Mouse (Mus musculus): ENCODE measurements around the gene Zfp429. TPM values are rescaled to one million over a fixed set of nuclear protein-coding genes. Genes with fewer than 3 reads are reported as not detected.
"Not testable (repeated sequence)": the region's sequence is repeated elsewhere in the genome, so short reads cannot be mapped to it uniquely, and the experiment has no call there.

Gene Zfp429
- polyA plus RNA-seq, 1 experiment from 2014 or later: 8.5 TPM

- not testable (repeated sequence) for H3K27me3 ChIP-seq (ENCODE audit: control insufficient read depth, insufficient read depth, low read depth, low read length); H3K9ac ChIP-seq (ENCODE audit: low read length); H3K27ac ChIP-seq (ENCODE audit: low read length); H3K36me3 ChIP-seq (ENCODE audit: control insufficient read depth, insufficient read depth, low read length); H3K4me2 ChIP-seq (ENCODE audit: low read depth, low read length); H3K4me3 ChIP-seq (ENCODE audit: low read length); ATAC-seq (ENCODE audit: low read depth); H3K9me3 ChIP-seq (ENCODE audit: control insufficient read depth, low read length); H3K4me1 ChIP-seq (replicated peaks; ENCODE audit: control insufficient read depth, insufficient read depth, low read length)
- WGBS: 62% methylated on average over 3 of the region's 3 CpGs
These were observed 14.0 kb upstream of the Zfp429 start for GRCm38 (mm10) chr13:67413634-67414033.

GRCm38 (mm10) chr13:67376255-67376654 lies 23.4 kb downstream of the Zfp429 start:
- not testable (repeated sequence) for ATAC-seq (ENCODE audit: low read depth); H3K27ac ChIP-seq (ENCODE audit: low read length); H3K27me3 ChIP-seq (ENCODE audit: control insufficient read depth, insufficient read depth, low read depth, low read length); H3K9ac ChIP-seq (ENCODE audit: low read length); H3K9me3 ChIP-seq (ENCODE audit: control insufficient read depth, low read length); H3K4me1 ChIP-seq (replicated peaks; ENCODE audit: control insufficient read depth, insufficient read depth, low read length); H3K4me3 ChIP-seq (ENCODE audit: low read length); H3K4me2 ChIP-seq (ENCODE audit: low read depth, low read length); H3K36me3 ChIP-seq (ENCODE audit: control insufficient read depth, insufficient read depth, low read length)
- WGBS: 77% methylated on average over 3 of the region's 3 CpGs

- WGBS: 15% methylated on average over 13 of the region's 15 CpGs
- H3K4me1 ChIP-seq (replicated peaks; ENCODE audit: control insufficient read depth, insufficient read depth, low read length); H3K27ac ChIP-seq (ENCODE audit: low read length); H3K36me3 ChIP-seq (ENCODE audit: control insufficient read depth, insufficient read depth, low read length); H3K9me3 ChIP-seq (ENCODE audit: control insufficient read depth, low read length); H3K27me3 ChIP-seq (ENCODE audit: control insufficient read depth, insufficient read depth, low read depth, low read length): not testable (repeated sequence)
- peak; percentile 98 for ATAC-seq (ENCODE audit: low read depth)
- H3K4me2 ChIP-seq (ENCODE audit: low read depth, low read length): peak within 1 kb of the TSS; percentile 65
- peak within 1 kb of the TSS; percentile 64 for H3K4me3 ChIP-seq (ENCODE audit: low read length)
- H3K9ac ChIP-seq (ENCODE audit: low read length): peak within 1 kb of the TSS; percentile 67
These were observed 24.3 kb downstream of the Zfp429 start, which contains the start of the genes Gm28041 and Zfp456 for GRCm38 (mm10) chr13:67375050-67375911. Gene Gm28041 (minus strand): TSS chr13:67375733. Gene Zfp456 (minus strand): TSS chr13:67375810.

GRCm38 (mm10) chr13:67360131-67360744 lies 39.4 kb downstream of the Zfp429 start, which contains the start of the genes Gm28044 and Zfp953:
Gene Gm28044 (minus strand): TSS chr13:67360536.
Gene Zfp953 (minus strand): TSS chr13:67360605.
- peak within 1 kb of the TSS; percentile 59 for H3K4me2 ChIP-seq (ENCODE audit: low read depth, low read length)
- WGBS: under 1% methylated on average over 15 of the region's 15 CpGs
- ATAC-seq (ENCODE audit: low read depth): peak; percentile 95

GRCm38 (mm10) chr13:67351854-67352253 lies 47.8 kb downstream of the Zfp429 start:
- H3K9me3 ChIP-seq (ENCODE audit: control insufficient read depth, low read length): no peaks in the 10 kb centered on the region
- H3K4me3 ChIP-seq (ENCODE audit: low read length): no peak overlapping the region
- H3K27ac ChIP-seq (ENCODE audit: low read length): no peak overlapping the region
- H3K36me3 ChIP-seq (ENCODE audit: control insufficient read depth, insufficient read depth, low read length): no peaks in the 10 kb centered on the region
- H3K9ac ChIP-seq (ENCODE audit: low read length): no peak overlapping the region
- no peaks in the 10 kb centered on the region for H3K27me3 ChIP-seq (ENCODE audit: control insufficient read depth, insufficient read depth, low read depth, low read length)
- H3K4me2 ChIP-seq (ENCODE audit: low read depth, low read length): no peak overlapping the region
- H3K4me1 ChIP-seq (replicated peaks; ENCODE audit: control insufficient read depth, insufficient read depth, low read length): no peaks in the 10 kb centered on the region
- no peak for ATAC-seq (ENCODE audit: low read depth)

More at GRCm38 (mm10) chr13:67360131-67360744, 39.4 kb downstream of the Zfp429 start, which contains the start of the genes Gm28044 and Zfp953:
- peak within 1 kb of the TSS; percentile 90 for H3K9ac ChIP-seq (ENCODE audit: low read length)
- no peaks in the 10 kb centered on the region for H3K9me3 ChIP-seq (ENCODE audit: control insufficient read depth, low read length)
- no peaks in the 10 kb centered on the region for H3K27me3 ChIP-seq (ENCODE audit: control insufficient read depth, insufficient read depth, low read depth, low read length)
- peak within 1 kb of the TSS; percentile 97 for H3K4me3 ChIP-seq (ENCODE audit: low read length)
- H3K4me1 ChIP-seq (replicated peaks; ENCODE audit: control insufficient read depth, insufficient read depth, low read length): peaks cover 10% of the 10 kb centered on the region
- H3K27ac ChIP-seq (ENCODE audit: low read length): peak within 1 kb of the TSS; percentile 75
- no peaks in the 10 kb centered on the region for H3K36me3 ChIP-seq (ENCODE audit: control insufficient read depth, insufficient read depth, low read length)

- no peak overlapping the region for H3K9ac ChIP-seq (ENCODE audit: low read length)
- H3K4me2 ChIP-seq (ENCODE audit: low read depth, low read length): no peak overlapping the region
- H3K27ac ChIP-seq (ENCODE audit: low read length): no peak overlapping the region
- 83% methylated on average over 2 of the region's 2 CpGs for WGBS
- H3K4me3 ChIP-seq (ENCODE audit: low read length): no peak overlapping the region
- H3K36me3 ChIP-seq (ENCODE audit: control insufficient read depth, insufficient read depth, low read length): 0 out of 2 replicates have a peak, but pooled peaks cover 3% of the 10 kb centered on the region
- H3K4me1 ChIP-seq (replicated peaks; ENCODE audit: control insufficient read depth, insufficient read depth, low read length): no peaks in the 10 kb centered on the region
- no peaks in the 10 kb centered on the region for H3K9me3 ChIP-seq (ENCODE audit: control insufficient read depth, low read length)
- H3K27me3 ChIP-seq (ENCODE audit: control insufficient read depth, insufficient read depth, low read depth, low read length): no peaks in the 10 kb centered on the region
- no peak for ATAC-seq (ENCODE audit: low read depth)
These were observed 56.2 kb downstream of the Zfp429 start for GRCm38 (mm10) chr13:67343422-67343821.

Other genes starting within 250 kb of the Zfp429 start
- gene Rsl1, start 226.6 kb downstream of the Zfp429 start, polyA plus RNA-seq (2015; fragmentation: Nextera tagmentation; extraction: Ambion mirVana): 8.5 and 9.7 TPM in 2 replicates
- 1.8 and 2.6 TPM in 2 replicates for gene Zfp455, start 205.3 kb downstream of the Zfp429 start, polyA plus RNA-seq (2015; fragmentation: Nextera tagmentation; extraction: Ambion mirVana)
- gene Zfp458, start 121.4 kb downstream of the Zfp429 start, polyA plus RNA-seq (2015; fragmentation: Nextera tagmentation; extraction: Ambion mirVana): 1.9 and 2.0 TPM in 2 replicates
- gene Zfp457, start 93.3 kb downstream of the Zfp429 start, polyA plus RNA-seq (2015; fragmentation: Nextera tagmentation; extraction: Ambion mirVana): 0.75 and 0.85 TPM in 2 replicates
- 2.3 and 2.8 TPM in 2 replicates for gene Zfp595, start 67.2 kb downstream of the Zfp429 start, polyA plus RNA-seq (2015; fragmentation: Nextera tagmentation; extraction: Ambion mirVana)
- 0.62 and 0.87 TPM in 2 replicates for gene Gm28044, start 39.3 kb downstream of the Zfp429 start, polyA plus RNA-seq (2015; fragmentation: Nextera tagmentation; extraction: Ambion mirVana)
- 1.1 and 1.3 TPM in 2 replicates for gene Zfp953, start 39.2 kb downstream of the Zfp429 start, polyA plus RNA-seq (2015; fragmentation: Nextera tagmentation; extraction: Ambion mirVana)
- gene Gm28041, start 24.1 kb downstream of the Zfp429 start, polyA plus RNA-seq (2015; fragmentation: Nextera tagmentation; extraction: Ambion mirVana): 0.35 and 1.0 TPM in 2 replicates
- 1.6 and 2.0 TPM in 2 replicates for gene Zfp456, start 24.0 kb downstream of the Zfp429 start, polyA plus RNA-seq (2015; fragmentation: Nextera tagmentation; extraction: Ambion mirVana)
- 1.2 and 1.3 TPM in 2 replicates for gene Zfp459, start 21.6 kb upstream of the Zfp429 start, polyA plus RNA-seq (2015; fragmentation: Nextera tagmentation; extraction: Ambion mirVana)
- 10.8 and 12.0 TPM in 2 replicates for gene Zfp874a, start 51.8 kb upstream of the Zfp429 start, polyA plus RNA-seq (2015; fragmentation: Nextera tagmentation; extraction: Ambion mirVana)
- gene Zfp874b, start 84.4 kb upstream of the Zfp429 start, polyA plus RNA-seq (2015; fragmentation: Nextera tagmentation; extraction: Ambion mirVana): 3.5 and 3.6 TPM in 2 replicates
- 13.3 and 14.9 TPM in 2 replicates for gene Zfp58, start 100.7 kb upstream of the Zfp429 start, polyA plus RNA-seq (2015; fragmentation: Nextera tagmentation; extraction: Ambion mirVana)
- not detected in 2 replicates for gene Gm26965, start 126.3 kb upstream of the Zfp429 start, polyA plus RNA-seq (2015; fragmentation: Nextera tagmentation; extraction: Ambion mirVana)
- 20.9 and 21.9 TPM in 2 replicates for gene Zfp87, start 126.4 kb upstream of the Zfp429 start, polyA plus RNA-seq (2015; fragmentation: Nextera tagmentation; extraction: Ambion mirVana)
- gene Zfp748, start 154.0 kb upstream of the Zfp429 start, polyA plus RNA-seq (2015; fragmentation: Nextera tagmentation; extraction: Ambion mirVana): 13.8 and 14.5 TPM in 2 replicates
- 4.5 and 4.7 TPM in 2 replicates for gene Zfp729b, start 209.9 kb upstream of the Zfp429 start, polyA plus RNA-seq (2015; fragmentation: Nextera tagmentation; extraction: Ambion mirVana)
- 0.69 TPM in 1 of 2 replicates, not detected in the other for gene Gm49345, start 237.9 kb upstream of the Zfp429 start, polyA plus RNA-seq (2015; fragmentation: Nextera tagmentation; extraction: Ambion mirVana)
- 2.5 and 2.6 TPM in 2 replicates for gene Zfp729a, start 238.0 kb upstream of the Zfp429 start, polyA plus RNA-seq (2015; fragmentation: Nextera tagmentation; extraction: Ambion mirVana)

All from lung, embryonic 16.5 days (tissue).